Mouse (Mus musculus) gastrocnemius, postnatal 4 days (tissue): ENCODE data around the gene Tmem185b. TPM values are rescaled to one million over a fixed set of nuclear protein-coding genes. Genes with fewer than 3 reads are reported as not detected.

Experiments used
- DNase-seq, 2 experiments: peaks; one replicate each; pipeline ENCODE4 v3.0.0; 2021 to 2022; ENCODE audit warnings: low spot score in 2 of 2, mixed read lengths in 2 of 2
- total RNA-seq, 2 experiments: library from RNA; stranded (reverse); gene quantifications; 2 replicates each; pipeline ENCODE4 v1.2.3; 2021

Tmem185b gene
- total RNA-seq, 2 experiments from 2014 or later: 9.0 to 9.2 TPM

DNA sequence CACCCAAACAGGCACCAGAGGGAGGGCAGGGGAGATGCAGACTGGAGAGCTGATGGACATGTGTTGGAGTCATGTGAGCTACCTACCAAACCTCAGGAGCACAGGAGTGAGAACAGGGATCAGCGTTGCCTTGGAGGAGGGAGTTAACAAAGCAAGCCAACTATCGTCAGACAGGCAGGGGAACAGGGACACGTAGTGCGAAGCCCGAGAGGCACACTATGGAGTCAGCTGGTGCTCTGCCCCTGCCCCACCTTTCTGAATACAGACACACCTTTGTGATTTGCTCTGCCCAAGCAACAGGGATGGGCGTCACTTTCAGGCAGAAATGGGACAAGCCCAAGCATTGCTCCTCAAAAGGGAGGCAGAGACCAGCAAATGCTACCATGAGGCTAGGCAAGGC is 11.7 kb downstream of the Tmem185b start:
- no peak for DNase-seq

DNA sequence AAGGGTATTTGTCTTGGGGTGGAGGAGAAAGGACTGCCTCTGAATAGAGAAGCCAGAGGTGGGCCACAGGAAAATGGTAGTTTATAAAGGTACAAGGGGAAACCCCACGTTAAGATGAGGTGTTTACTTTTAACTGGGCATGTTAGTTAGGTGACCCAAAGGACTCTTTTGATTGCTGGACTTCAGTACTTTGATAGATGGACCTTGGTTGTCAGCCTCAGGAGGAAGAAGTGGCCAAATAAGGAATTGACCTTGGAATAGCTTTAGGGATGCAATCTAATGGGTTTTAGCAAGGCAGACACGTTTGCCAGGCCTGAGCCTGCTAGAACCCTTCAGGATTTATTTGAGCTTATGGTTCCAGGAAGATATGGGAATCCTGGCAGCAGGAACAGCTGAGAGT is 13.3 kb downstream of the Tmem185b start:
- DNase-seq: no peak

DNA sequence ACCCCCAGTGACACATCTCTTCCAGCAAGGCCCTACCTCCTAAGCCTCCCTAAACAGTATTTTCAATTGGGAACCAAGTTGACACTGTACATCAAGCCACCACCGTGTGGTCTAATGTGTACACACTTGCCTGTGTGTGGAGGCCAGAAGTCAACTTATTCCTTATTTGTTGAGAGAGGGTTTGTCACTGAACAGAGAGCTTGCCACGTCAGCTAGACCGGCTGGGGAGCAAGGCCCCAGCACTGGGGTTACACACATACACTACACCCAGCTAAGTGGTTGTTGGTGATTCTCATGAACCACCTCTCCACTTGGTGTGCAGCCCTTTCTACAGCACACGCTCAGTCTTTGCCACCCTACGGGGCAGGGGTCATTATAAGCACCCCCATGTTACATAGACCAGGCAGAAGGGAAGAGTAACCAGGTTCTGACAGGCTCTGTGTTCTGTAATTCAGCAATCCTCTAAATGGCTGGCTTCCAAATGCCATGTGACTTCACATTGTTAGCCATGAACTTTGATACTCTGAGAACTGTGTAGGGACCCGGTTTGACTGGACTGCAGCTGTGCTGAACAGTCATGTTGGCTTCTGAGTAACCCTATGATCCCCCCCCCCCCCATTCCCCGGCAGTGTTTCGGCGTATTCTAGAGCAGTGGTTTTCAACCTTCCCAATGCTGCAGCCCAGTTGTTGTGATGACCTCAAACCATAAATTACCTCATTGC is 15.0 kb downstream of the Tmem185b start:
- DNase-seq: no peak

DNA sequence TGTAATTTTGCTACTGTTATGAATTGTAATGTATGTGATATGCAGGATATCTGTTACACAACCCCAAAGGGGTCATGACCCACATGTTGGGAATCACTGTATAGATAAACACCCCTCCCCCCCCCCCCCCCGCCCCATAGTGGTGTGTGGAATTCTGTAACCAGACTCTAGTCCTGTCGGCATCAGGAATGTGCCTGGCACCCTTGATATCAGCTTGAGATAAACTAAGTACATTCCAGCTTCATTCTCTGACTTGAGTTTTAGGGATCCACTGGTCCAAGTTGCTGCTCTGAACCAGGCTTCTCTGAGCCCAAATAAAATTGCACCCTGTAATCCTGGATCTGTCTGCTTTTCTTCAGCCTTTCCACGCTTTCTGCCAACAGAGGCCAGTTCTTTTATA is 15.6 kb downstream of the Tmem185b start:
- DNase-seq: no peak

DNA sequence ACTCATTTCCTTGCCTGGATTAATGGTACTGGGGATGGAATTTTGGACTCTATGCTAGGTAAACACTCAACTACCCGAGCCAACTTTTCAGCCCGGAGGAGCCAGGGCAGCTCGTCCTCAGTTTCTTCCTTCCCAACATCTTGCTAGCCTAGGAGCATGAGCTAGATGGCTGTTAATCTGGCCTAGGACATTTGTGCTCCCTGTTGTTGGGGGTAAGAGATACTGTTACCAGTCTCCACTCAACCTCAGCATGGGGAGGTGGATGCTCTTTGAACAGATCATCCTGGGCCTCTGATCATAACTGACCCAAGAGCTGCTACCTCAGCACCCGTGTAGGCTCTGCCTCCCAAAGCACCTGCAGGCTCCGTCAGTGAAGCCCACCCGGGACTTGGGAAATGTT is 17.4 kb downstream of the Tmem185b start:
- no peak for DNase-seq

DNA sequence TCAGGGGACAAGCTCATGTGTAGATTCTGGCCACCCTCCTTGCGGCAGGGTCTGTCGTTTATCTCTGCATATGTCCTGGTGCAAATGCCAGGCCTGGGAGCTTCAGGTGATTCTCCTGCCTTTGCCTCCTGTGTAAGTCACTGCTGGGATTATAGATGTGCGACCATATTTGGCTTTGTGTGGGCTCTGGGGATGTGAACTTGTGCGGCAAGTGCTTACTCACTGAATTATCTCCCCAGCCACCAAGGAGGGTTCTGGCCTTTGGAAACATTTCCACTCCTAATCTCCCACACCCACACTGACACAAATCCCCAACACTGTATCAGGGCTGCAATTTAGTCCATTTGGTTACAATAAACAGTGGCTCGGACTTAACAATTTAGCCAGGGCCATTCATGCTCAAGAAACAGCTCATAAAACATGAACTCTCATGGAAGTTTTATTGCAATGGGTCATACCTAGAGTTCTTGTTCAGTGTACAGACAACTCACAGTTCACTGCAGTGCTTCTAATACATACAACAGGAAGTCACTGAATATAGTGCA is 18.7 kb downstream of the Tmem185b start:
- DNase-seq: no peak

DNA sequence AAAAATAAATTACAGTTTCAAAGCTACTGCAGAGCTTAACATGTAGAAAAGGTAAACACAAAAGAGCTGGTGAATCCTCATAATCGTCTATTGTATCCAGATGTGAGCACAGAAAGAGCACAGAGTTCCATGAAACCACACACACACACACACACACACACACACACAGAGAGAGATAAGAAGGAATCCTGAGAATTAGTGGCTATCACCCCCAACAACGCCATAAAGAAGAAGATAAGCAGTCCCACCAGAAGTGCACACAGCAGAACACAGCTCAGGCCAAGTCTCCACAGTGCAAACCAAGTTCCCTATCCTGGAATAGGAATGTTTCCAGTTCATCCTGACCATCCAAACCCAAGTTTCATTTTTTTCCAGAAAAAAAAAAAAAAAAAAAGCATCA is 19.2 kb downstream of the Tmem185b start:
- DNase-seq: no peak

DNA sequence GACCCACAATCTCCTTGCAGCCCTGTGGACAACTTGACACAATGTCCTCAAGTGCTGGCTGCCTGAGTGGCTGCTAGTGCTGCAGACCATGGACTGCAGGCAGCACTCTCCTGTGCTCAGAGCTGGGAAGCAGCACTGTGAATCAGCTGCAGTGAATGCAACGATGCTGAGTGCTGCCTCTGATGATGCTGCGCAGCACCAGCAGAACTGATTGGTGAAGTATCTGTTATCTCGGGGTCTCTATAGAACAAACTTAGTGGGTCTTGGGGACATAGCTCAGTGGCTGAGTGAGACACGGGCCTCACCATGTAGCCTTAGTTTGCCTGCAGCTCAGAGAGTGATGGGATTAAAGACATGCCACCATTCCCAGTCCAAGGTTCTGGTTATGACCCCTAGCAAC is 19.7 kb downstream of the Tmem185b start:
- DNase-seq: no peak

DNA sequence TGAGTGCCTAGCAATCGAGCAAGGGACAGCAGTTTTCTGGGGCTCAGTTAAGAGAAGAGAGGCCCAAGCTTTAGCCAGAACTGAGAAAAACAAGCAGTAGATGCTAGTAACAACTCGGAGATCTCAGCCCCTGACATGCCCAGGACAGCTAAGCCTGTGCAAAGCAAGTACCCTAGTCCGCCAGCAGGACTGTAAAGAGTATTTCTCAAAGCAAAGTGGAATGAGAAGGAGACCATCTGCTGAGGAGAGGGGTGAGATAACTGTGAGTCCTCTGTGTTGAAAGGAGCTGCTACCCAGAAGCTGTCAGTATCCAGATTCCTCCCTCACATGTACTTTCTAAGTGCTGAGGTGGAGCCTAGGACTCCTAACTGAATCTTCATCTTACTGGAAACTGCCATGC is 20.5 kb downstream of the Tmem185b start:
- no peak for DNase-seq

DNA sequence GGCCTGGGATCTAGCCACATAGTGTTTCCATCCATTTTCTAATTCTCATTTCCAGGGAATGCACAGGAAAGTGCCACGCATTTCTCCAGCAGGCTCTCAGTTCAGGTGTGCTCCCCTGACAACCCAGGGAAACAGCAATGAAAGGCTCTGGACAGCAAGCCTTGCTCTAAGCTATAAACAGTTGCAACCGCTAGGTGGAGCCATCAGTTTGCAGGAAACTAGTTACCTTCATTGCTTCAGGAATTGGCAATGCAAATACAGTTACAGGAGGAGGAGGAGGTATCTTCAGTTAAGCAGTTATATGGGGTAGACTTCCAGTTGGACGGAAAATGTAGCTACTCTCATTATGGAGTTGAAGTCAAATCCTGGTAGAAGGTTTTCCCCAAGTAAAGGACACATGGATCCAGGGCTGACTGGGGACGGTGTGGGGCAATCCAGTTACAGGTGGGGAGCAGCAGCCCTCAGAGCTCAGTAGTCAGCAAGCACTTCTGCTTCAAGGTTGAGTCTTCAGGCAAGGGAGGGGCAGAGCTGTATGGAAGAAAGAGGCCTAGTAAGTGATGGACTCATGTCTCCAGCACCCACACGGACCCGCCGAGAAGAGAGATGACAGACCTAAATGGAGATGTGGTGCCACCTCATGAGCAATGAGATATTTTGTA is 22.8 kb downstream of the Tmem185b start:
- DNase-seq: peak; percentile 58 to 73

DNA sequence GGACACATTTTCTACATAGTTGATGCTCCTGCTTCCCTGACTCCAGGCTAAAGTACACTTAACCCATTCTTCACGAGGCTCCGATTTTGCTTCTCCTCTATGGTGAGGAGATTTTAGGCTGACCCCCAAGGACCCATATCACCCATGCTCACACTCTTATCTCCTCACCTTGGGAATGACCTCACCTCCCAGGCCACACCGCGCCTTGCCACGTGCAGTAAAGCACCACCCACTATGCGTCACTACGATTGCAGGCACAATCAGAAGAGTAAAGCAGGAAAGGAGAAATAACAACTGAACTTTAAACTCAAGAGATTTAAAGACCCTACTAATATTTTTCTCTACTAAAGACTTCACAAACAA is 23.3 kb downstream of the Tmem185b start:
- no peak for DNase-seq

DNA sequence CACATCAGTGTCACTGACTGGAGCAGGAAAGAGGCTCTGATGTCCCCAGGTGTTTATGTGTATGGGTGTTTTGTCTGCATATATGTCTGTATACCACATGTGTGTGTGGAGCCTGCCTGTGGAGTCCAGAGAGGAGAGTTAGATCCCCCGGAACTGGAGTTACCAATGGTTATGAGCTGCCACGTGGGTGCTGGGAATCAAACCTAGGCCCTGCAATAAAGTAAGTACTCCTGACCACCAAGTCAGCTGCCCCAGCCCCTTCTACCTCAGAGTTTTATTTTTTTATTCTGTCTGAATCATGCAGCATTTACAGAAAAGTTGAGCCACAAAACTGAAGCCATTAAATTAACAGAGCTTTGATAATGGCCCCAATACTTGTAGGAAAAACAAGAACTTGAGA is 24.1 kb downstream of the Tmem185b start:
- DNase-seq: no peak

DNA sequence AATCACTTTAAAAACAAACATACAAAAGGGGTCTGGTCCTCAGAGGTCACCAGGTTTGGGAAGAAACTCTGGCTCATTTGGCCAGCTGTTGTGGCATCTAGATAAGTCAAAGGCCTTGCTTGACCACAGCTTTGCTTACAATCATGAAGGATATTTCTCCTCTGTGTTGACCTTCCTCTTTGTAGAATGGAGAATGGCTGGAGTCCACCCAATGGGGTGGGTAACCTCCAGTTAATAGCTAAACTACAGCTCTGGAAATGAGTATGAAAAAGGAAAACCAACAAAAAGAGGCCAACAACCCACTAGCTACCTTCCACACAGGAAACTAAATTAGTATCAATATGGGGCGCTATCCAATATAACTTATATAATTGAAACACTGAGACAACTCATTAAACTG is 25.7 kb downstream of the Tmem185b start:
- DNase-seq: no peak

DNA sequence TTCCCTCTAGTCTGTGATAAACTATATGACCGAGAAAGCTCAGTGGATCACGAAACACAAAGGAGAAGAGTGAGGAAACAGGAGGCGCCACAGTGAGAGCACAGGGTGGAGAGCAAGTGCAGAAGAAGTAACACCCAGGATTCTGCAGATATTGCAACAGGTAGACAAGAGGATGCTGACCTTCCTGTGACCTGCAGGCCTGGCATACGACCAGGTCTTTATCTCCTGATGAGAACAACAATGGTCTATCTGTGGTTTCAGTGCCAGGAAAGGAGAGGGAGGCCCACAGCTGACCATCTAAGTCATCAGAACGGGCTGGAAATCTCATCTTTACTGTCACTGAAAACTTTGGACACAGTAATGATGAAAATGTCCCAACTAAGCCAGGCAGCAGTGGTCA is 29.7 kb downstream of the Tmem185b start:
- no peak for DNase-seq

DNA sequence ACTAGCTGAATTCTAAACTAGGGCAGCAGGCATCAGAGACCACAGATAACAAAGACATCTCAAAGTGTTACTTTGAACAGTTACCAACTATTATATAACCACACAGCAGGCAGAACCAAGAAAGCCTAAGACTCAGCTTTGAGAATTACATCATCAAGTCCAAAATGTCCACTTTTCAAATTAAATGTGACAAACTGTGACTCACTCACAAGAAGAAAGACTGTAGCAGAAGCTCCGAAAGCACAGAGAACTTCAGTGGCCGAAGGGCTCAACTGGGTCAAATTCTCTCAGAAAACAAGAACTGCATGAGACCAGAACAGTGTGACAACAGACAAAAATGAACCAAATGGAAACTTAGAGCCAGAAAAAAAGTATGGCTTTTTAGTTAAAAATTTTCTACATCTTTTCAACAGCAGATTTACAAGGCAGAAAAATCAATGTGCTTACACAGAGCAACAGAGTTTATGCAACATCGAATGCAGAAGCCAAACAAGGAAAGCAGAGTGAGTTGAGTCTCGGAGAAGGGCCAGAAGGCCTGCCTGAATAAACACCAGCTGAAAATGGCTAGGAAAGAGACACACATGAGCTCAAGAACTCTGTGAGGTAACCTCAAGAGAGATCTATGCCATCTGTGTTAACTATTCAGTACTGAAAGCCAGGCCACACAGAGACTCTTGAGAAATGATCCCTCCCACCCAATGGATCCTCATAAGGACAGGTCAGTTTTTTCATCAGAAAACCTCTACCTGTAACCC is 31.9 kb downstream of the Tmem185b start:
- DNase-seq: no peak

DNA sequence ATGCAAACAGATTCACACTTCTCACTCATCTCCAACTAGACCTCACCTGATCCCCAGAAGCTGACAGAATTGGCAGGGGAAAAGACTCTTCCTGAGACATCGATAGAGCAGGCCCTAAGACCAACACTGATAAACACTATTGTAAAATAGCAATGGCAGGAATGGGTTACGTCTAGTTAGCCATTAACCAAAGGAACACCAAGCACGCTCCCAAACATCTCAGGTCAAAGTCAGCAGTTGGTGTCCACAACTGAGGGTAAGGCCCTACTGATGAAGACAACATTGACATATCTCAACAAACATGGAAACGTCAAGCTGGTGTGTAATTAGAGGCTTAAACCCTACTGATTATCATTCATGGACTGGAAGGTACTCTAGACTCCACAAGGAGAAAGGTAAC is 39.6 kb downstream of the Tmem185b start:
- no peak for DNase-seq

DNA sequence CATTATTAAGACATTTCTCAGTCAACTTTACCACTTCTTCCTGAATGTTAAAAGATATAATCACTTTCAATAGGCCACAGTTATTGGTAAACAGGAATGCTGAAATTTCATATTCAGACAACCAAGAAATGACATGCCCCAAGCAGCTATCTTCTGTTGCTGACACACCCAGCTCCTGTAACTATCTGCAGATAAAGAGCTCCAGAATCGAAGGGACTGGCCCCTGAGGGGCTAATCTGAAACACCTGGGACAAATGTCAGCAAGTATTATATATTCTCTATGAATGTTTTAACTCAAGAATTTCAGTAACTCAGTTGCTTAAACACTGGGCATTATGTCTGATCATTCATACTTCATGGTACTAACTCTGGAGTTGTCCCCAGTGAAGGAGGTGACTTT is 44.2 kb downstream of the Tmem185b start:
- DNase-seq: no peak

Other genes starting within 250 kb of the Tmem185b start
- gene Inhbb, start 103.9 kb upstream of the Tmem185b start, total RNA-seq: 1 to 10 TPM in 1 of 2 experiments, under 1 TPM in 1; 0.64 to 1.7 TPM
- gene Ralb, start 21.4 kb upstream of the Tmem185b start, total RNA-seq: 10 to 100 TPM; 41.8 to 43.6 TPM
- 1 to 10 TPM; 2.7 to 2.9 TPM for gene Epb41l5, start 122.8 kb downstream of the Tmem185b start, total RNA-seq